Mouse (Mus musculus): ENCODE measurements at regions not wholly inside any gene's neighbourhood (a gene's known extent, or its start where the extent isn't known, plus 50 kb on each side); places are given as distances from the start of the nearest gene placed in this dataset.

- DNase-seq (ENCODE audit: low spot score in 2 of 2), result no peak
Measured at GRCm38 (mm10) chr12:67929842-67930241, 707.5 kb upstream of the Mdga2 start.

GRCm38 (mm10) chr12:67914603-67915002, 692.3 kb upstream of the Mdga2 start:
- DNase-seq (ENCODE audit: low spot score in 2 of 2), result no peak

GRCm38 (mm10) chr12:67887296-67887695, 664.9 kb upstream of the Mdga2 start:
- DNase-seq (ENCODE audit: low spot score in 2 of 2), result no peak

GRCm38 (mm10) chr12:67862615-67863014, 640.3 kb upstream of the Mdga2 start:
- DNase-seq (ENCODE audit: low spot score in 2 of 2), result peak; percentile 3 to 10

- DNase-seq (ENCODE audit: low spot score in 2 of 2), result no peak
Measured at GRCm38 (mm10) chr12:67860713-67861112, 638.4 kb upstream of the Mdga2 start.

- no peak for DNase-seq (ENCODE audit: low spot score in 2 of 2)
Measured at GRCm38 (mm10) chr12:67852625-67853024, 630.3 kb upstream of the Mdga2 start.

- no peak for DNase-seq (ENCODE audit: low spot score in 2 of 2)
Measured at GRCm38 (mm10) chr12:67847517-67847916, 625.2 kb upstream of the Mdga2 start.

GRCm38 (mm10) chr12:67804297-67804696, 581.9 kb upstream of the Mdga2 start:
- no peak for DNase-seq (ENCODE audit: low spot score in 2 of 2)

GRCm38 (mm10) chr12:67799776-67800175, 577.4 kb upstream of the Mdga2 start:
- no peak for DNase-seq (ENCODE audit: low spot score in 2 of 2)
